Mouse (Mus musculus) liver, embryonic 11.5 days (tissue): ENCODE data around the gene Vldlr. TPM values are rescaled to one million over a fixed set of nuclear protein-coding genes. Genes with fewer than 3 reads are reported as not detected.

Source experiments
- ATAC-seq: fragments of 200-750 bp; cut with Nextera tagmentation; replicated peaks from 2 replicates; pipeline ENCODE4 v1.8.0; 2017; ENCODE audit warnings: moderate number of reproducible peaks, mild to moderate bottlenecking, moderate TSS enrichment, moderate library complexity; ENCODE audit not compliant: low FRiP score
- DNase-seq: peaks from one replicate; pipeline ENCODE4 v3.0.0-alpha.2; 2017; ENCODE audit warnings: low spot score
- H3K27ac ChIP-seq: fragments of 300-500 bp; sonication (generic); 2 replicates; pipeline ENCODE4 v1.5.1; 2014; ENCODE audit warnings: mild to moderate bottlenecking, low read depth, low read length, control low read depth
- H3K27me3 ChIP-seq: fragments of 300-500 bp; sonication (generic); replicated peaks from 2 replicates; pipeline ENCODE4 v1.6.1; 2014; ENCODE audit warnings: low read length, mixed read lengths; ENCODE audit not compliant: control insufficient read depth, insufficient read depth
- H3K36me3 ChIP-seq: fragments of 300-500 bp; sonication (generic); 2 replicates; pipeline ENCODE4 v1.6.1; 2014; ENCODE audit warnings: mild to moderate bottlenecking, low read length, moderate library complexity, mixed read lengths; ENCODE audit not compliant: control insufficient read depth, insufficient read depth
- H3K4me1 ChIP-seq: fragments of 300-500 bp; sonication (generic); replicated peaks from 2 replicates; pipeline ENCODE4 v1.6.1; 2014; ENCODE audit warnings: low read length, mixed read lengths; ENCODE audit not compliant: control insufficient read depth, insufficient read depth
- H3K4me2 ChIP-seq: fragments of 300-500 bp; sonication (generic); 2 replicates; pipeline ENCODE4 v1.6.1; 2014; ENCODE audit warnings: mild to moderate bottlenecking, control low read depth, moderate library complexity
- H3K4me3 ChIP-seq: fragments of 300-500 bp; sonication (generic); 2 replicates; pipeline ENCODE4 v1.5.1; 2014; ENCODE audit warnings: low read depth, low read length, control low read depth
- H3K9ac ChIP-seq: fragments of 300-500 bp; sonication (generic); 2 replicates; pipeline ENCODE4 v1.6.1; 2014; ENCODE audit warnings: low read depth, low read length, control low read depth
- H3K9me3 ChIP-seq: fragments of 300-500 bp; sonication (generic); 2 replicates; pipeline ENCODE4 v1.6.1; 2016; ENCODE audit warnings: low read length, inconsistent platforms, mixed read lengths; ENCODE audit not compliant: control insufficient read depth
- whole genome bisulfite sequencing: fragments of 180-500 bp; shearing (Covaris S2); extraction: QIAGEN DNeasy Blood & Tissue Kit; methylation state at CpG from one replicate; pipeline ENCODE4 v1.1.7; 2014; 5-methylcytosine and 5-hydroxymethylcytosine counted together
- polyA plus RNA-seq: library from polyadenylated mRNA; unstranded; fragments of >200 nt; fragmentation: Nextera tagmentation; extraction: Ambion mirVana; gene quantifications from 2 replicates; pipeline ENCODE4 v1.2.1, GENCODE M21; 2014

Vldlr gene
- polyA plus RNA-seq, 1 experiment from 2014 or later: 5.6 TPM

GRCm38 (mm10) chr19:27223046-27223445 is 6.8 kb downstream of the Vldlr start:
- Histone ChIP-seq H3K27ac (no peak overlapping the region), H3K4me3 (no peak overlapping the region), H3K4me1 (peaks cover 2% of the 10 kb centered on the region; the same call in 1 of the 2 replicates), H3K9ac (no peak overlapping the region), H3K27me3 (peaks cover 12% of the 10 kb centered on the region), H3K36me3 (no peaks in the 10 kb centered on the region), H3K4me2 (no peak overlapping the region), H3K9me3 (no peaks in the 10 kb centered on the region)
- 72% methylated on average over 6 of the region's 6 CpGs for WGBS
- no peak for ATAC-seq
- DNase-seq: no peak

GRCm38 (mm10) chr19:27224356-27224755 is 8.1 kb downstream of the Vldlr start:
- no peak overlapping the region for H3K4me3 ChIP-seq
- H3K36me3 ChIP-seq: no peaks in the 10 kb centered on the region
- no peaks in the 10 kb centered on the region for H3K27me3 ChIP-seq
- no peak for DNase-seq
- H3K27ac ChIP-seq: no peak overlapping the region
- no peaks in the 10 kb centered on the region for H3K4me1 ChIP-seq
- 61% methylated on average over 1 of the region's 1 CpGs for WGBS
- no peak overlapping the region for H3K9ac ChIP-seq
- H3K4me2 ChIP-seq: no peak overlapping the region
- ATAC-seq: no peak
- no peaks in the 10 kb centered on the region for H3K9me3 ChIP-seq

- no peaks in the 10 kb centered on the region for H3K27me3 ChIP-seq
- H3K9ac ChIP-seq: no peak overlapping the region
- no peak for ATAC-seq
- no peak overlapping the region for H3K27ac ChIP-seq
- no peak overlapping the region for H3K4me2 ChIP-seq
- H3K9me3 ChIP-seq: no peaks in the 10 kb centered on the region
- 68% methylated on average over 3 of the region's 3 CpGs for WGBS
- no peaks in the 10 kb centered on the region for H3K4me1 ChIP-seq
- H3K36me3 ChIP-seq: no peaks in the 10 kb centered on the region
- no peak overlapping the region for H3K4me3 ChIP-seq
- DNase-seq: no peak
Observed at GRCm38 (mm10) chr19:27226626-27227025, 10.3 kb downstream of the Vldlr start.

- Histone ChIP-seq H3K36me3 (no peaks in the 10 kb centered on the region), H3K9me3 (no peaks in the 10 kb centered on the region), H3K27ac (no peak overlapping the region), H3K9ac (no peak overlapping the region), H3K27me3 (no peaks in the 10 kb centered on the region), H3K4me3 (no peak overlapping the region), H3K4me1 (no peaks in the 10 kb centered on the region), H3K4me2 (no peak overlapping the region)
- DNase-seq: no peak
- WGBS: 65% methylated on average over 4 of the region's 4 CpGs
- no peak for ATAC-seq
Observed at GRCm38 (mm10) chr19:27227131-27227530, 10.8 kb downstream of the Vldlr start.

GRCm38 (mm10) chr19:27228254-27228653 is 12.0 kb downstream of the Vldlr start:
- Histone ChIP-seq H3K9ac (no peak overlapping the region), H3K4me1 (no peaks in the 10 kb centered on the region), H3K4me3 (no peak overlapping the region), H3K9me3 (no peaks in the 10 kb centered on the region), H3K27ac (no peak overlapping the region), H3K36me3 (no peaks in the 10 kb centered on the region), H3K27me3 (no peaks in the 10 kb centered on the region), H3K4me2 (no peak overlapping the region)
- ATAC-seq (no peak), DNase-seq (no peak)
- 86% methylated on average over 1 of the region's 1 CpGs for WGBS

- DNase-seq (no peak), ATAC-seq (no peak)
- Histone ChIP-seq H3K36me3 (peaks cover 2% of the 10 kb centered on the region), H3K9me3 (no peaks in the 10 kb centered on the region), H3K27me3 (no peaks in the 10 kb centered on the region), H3K27ac (no peak overlapping the region), H3K4me1 (no peaks in the 10 kb centered on the region), H3K4me2 (no peak overlapping the region), H3K9ac (no peak overlapping the region), H3K4me3 (no peak overlapping the region)
- 77% methylated on average over 2 of the region's 2 CpGs for WGBS
Observed at GRCm38 (mm10) chr19:27233386-27233785, 17.1 kb downstream of the Vldlr start.

- H3K4me3 ChIP-seq: no peak overlapping the region
- H3K9me3 ChIP-seq: no peaks in the 10 kb centered on the region
- H3K9ac ChIP-seq: no peak overlapping the region
- H3K27ac ChIP-seq: no peak overlapping the region
- no peak for ATAC-seq
- H3K27me3 ChIP-seq: no peaks in the 10 kb centered on the region
- H3K36me3 ChIP-seq: peaks cover 2% of the 10 kb centered on the region
- WGBS: 79% methylated on average over 4 of the region's 4 CpGs
- no peaks in the 10 kb centered on the region for H3K4me1 ChIP-seq
- no peak overlapping the region for H3K4me2 ChIP-seq
- DNase-seq: no peak
Observed at GRCm38 (mm10) chr19:27239913-27240312, 23.6 kb downstream of the Vldlr start.

- Histone ChIP-seq H3K27ac (no peak overlapping the region), H3K4me3 (no peak overlapping the region), H3K4me1 (no peaks in the 10 kb centered on the region), H3K4me2 (no peak overlapping the region), H3K9me3 (no peaks in the 10 kb centered on the region), H3K36me3 (no peaks in the 10 kb centered on the region; the same call in 1 of the 2 replicates), H3K9ac (no peak overlapping the region), H3K27me3 (no peaks in the 10 kb centered on the region)
- WGBS: 83% methylated on average over 4 of the region's 4 CpGs
- no peak for DNase-seq
- ATAC-seq: no peak
Observed at GRCm38 (mm10) chr19:27243527-27243926, 27.2 kb downstream of the Vldlr start.

- Histone ChIP-seq H3K27me3 (no peaks in the 10 kb centered on the region), H3K4me3 (no peak overlapping the region), H3K9ac (no peak overlapping the region), H3K9me3 (no peaks in the 10 kb centered on the region), H3K27ac (no peak overlapping the region), H3K36me3 (no peaks in the 10 kb centered on the region), H3K4me1 (no peaks in the 10 kb centered on the region; the same call in 1 of the 2 replicates), H3K4me2 (no peak overlapping the region)
- ATAC-seq: no peak
- 77% methylated on average over 5 of the region's 5 CpGs for WGBS
- DNase-seq: no peak
Observed at GRCm38 (mm10) chr19:27254756-27255155, 38.5 kb downstream of the Vldlr start.
